Mouse (Mus musculus): ENCODE results near the gene Zbp1. TPM values are rescaled to one million over a fixed set of nuclear protein-coding genes. Genes with fewer than 3 reads are reported as not detected.
A peak's percentile ranks its signal among the peaks of the same experiment; 100 is the strongest.

Gene Zbp1
- polyA plus RNA-seq, 1 experiment from 2014 or later = 3.1 TPM

- Histone ChIP-seq H3K27me3 (ENCODE audit: control insufficient read depth, insufficient read depth, low read length) (no peaks in the 10 kb centered on the region), H3K4me1 (ENCODE audit: control insufficient read depth, insufficient read depth, low read length) (peaks cover 52% of the 10 kb centered on the region), H3K4me3 (ENCODE audit: low read length) (no peak overlapping the region), H3K36me3 (ENCODE audit: control insufficient read depth, insufficient read depth) (0 out of 2 replicates have a peak, but pooled peaks cover 2% of the 10 kb centered on the region), H3K4me2 (ENCODE audit: low read depth, low read length) (no peak overlapping the region), H3K27ac (ENCODE audit: low read length) (no peak overlapping the region), H3K9me3 (replicated peaks; ENCODE audit: control insufficient read depth, low read length) (no peaks in the 10 kb centered on the region), H3K9ac (ENCODE audit: low read length) (peak overlapping the region; percentile 46)
- no peak for ATAC-seq (replicated peaks; ENCODE audit: extremely low read depth, insufficient read depth, low FRiP score)
- WGBS = 30% methylated on average over 14 of the region's 14 CpGs
Measured at GRCm38 (mm10) chr2:173238522-173238921, 19.8 kb upstream of the Zbp1 start.

- H3K4me3 ChIP-seq (ENCODE audit: low read length) = no peak overlapping the region
- H3K9ac ChIP-seq (ENCODE audit: low read length) = peak overlapping the region; percentile 46; the same call in 1 of the 2 replicates
- ATAC-seq (replicated peaks; ENCODE audit: extremely low read depth, insufficient read depth, low FRiP score) = peak; percentile 32; the same call in 1 of the 2 replicates
- H3K4me2 ChIP-seq (ENCODE audit: low read depth, low read length) = peak overlapping the region; percentile 23; the same call in 1 of the 2 replicates
- 40% methylated on average over 8 of the region's 8 CpGs for WGBS
- peaks cover 44% of the 10 kb centered on the region for H3K4me1 ChIP-seq (ENCODE audit: control insufficient read depth, insufficient read depth, low read length)
- peak overlapping the region; percentile 74 for H3K27ac ChIP-seq (ENCODE audit: low read length)
- no peaks in the 10 kb centered on the region for H3K27me3 ChIP-seq (ENCODE audit: control insufficient read depth, insufficient read depth, low read length)
- H3K9me3 ChIP-seq (replicated peaks; ENCODE audit: control insufficient read depth, low read length) = no peaks in the 10 kb centered on the region
- peaks cover 17% of the 10 kb centered on the region for H3K36me3 ChIP-seq (ENCODE audit: control insufficient read depth, insufficient read depth)
Measured at GRCm38 (mm10) chr2:173235435-173236332, 17.0 kb upstream of the Zbp1 start.

GRCm38 (mm10) chr2:173232766-173233099, 14.0 kb upstream of the Zbp1 start:
- Histone ChIP-seq H3K27ac (ENCODE audit: low read length) (no peak overlapping the region), H3K4me1 (ENCODE audit: control insufficient read depth, insufficient read depth, low read length) (peaks cover 40% of the 10 kb centered on the region)
- ATAC-seq (replicated peaks; ENCODE audit: extremely low read depth, insufficient read depth, low FRiP score) = no peak

GRCm38 (mm10) chr2:173232065-173232765, 13.5 kb upstream of the Zbp1 start:
- H3K27ac ChIP-seq (ENCODE audit: low read length) = no peak overlapping the region
- H3K27me3 ChIP-seq (ENCODE audit: control insufficient read depth, insufficient read depth, low read length) = no peaks in the 10 kb centered on the region
- H3K9me3 ChIP-seq (replicated peaks; ENCODE audit: control insufficient read depth, low read length) = no peaks in the 10 kb centered on the region
- H3K9ac ChIP-seq (ENCODE audit: low read length) = no peak overlapping the region
- H3K4me2 ChIP-seq (ENCODE audit: low read depth, low read length) = no peak overlapping the region
- no peak overlapping the region for H3K4me3 ChIP-seq (ENCODE audit: low read length)
- H3K36me3 ChIP-seq (ENCODE audit: control insufficient read depth, insufficient read depth) = peaks cover 30% of the 10 kb centered on the region
- 82% methylated on average over 22 of the region's 22 CpGs for WGBS
- H3K4me1 ChIP-seq (ENCODE audit: control insufficient read depth, insufficient read depth, low read length) = peaks cover 35% of the 10 kb centered on the region
- no peak for ATAC-seq (replicated peaks; ENCODE audit: extremely low read depth, insufficient read depth, low FRiP score)

More at GRCm38 (mm10) chr2:173232766-173233099, 14.0 kb upstream of the Zbp1 start:
- Histone ChIP-seq H3K27me3 (ENCODE audit: control insufficient read depth, insufficient read depth, low read length) (no peaks in the 10 kb centered on the region), H3K9me3 (replicated peaks; ENCODE audit: control insufficient read depth, low read length) (no peaks in the 10 kb centered on the region), H3K9ac (ENCODE audit: low read length) (no peak overlapping the region), H3K36me3 (ENCODE audit: control insufficient read depth, insufficient read depth) (peaks cover 26% of the 10 kb centered on the region), H3K4me2 (ENCODE audit: low read depth, low read length) (no peak overlapping the region), H3K4me3 (ENCODE audit: low read length) (no peak overlapping the region)
- WGBS = 89% methylated on average over 8 of the region's 8 CpGs

- Histone ChIP-seq H3K9me3 (replicated peaks; ENCODE audit: control insufficient read depth, low read length) (no peaks in the 10 kb centered on the region), H3K4me2 (ENCODE audit: low read depth, low read length) (0 out of 2 replicates have a peak overlapping the region, but pooled peaks have one; percentile 14), H3K4me1 (ENCODE audit: control insufficient read depth, insufficient read depth, low read length) (peaks cover 10% of the 10 kb centered on the region), H3K36me3 (ENCODE audit: control insufficient read depth, insufficient read depth) (peaks cover 40% of the 10 kb centered on the region), H3K27ac (ENCODE audit: low read length) (peak overlapping the region; percentile 62), H3K9ac (ENCODE audit: low read length) (no peak overlapping the region; the same call in 1 of the 2 replicates), H3K27me3 (ENCODE audit: control insufficient read depth, insufficient read depth, low read length) (no peaks in the 10 kb centered on the region), H3K4me3 (ENCODE audit: low read length) (no peak overlapping the region)
- 8% methylated on average over 10 of the region's 10 CpGs for WGBS
- ATAC-seq (replicated peaks; ENCODE audit: extremely low read depth, insufficient read depth, low FRiP score) = peak; percentile 79
Measured at GRCm38 (mm10) chr2:173229578-173230224, 11.0 kb upstream of the Zbp1 start.

- H3K9me3 ChIP-seq (replicated peaks; ENCODE audit: control insufficient read depth, low read length) = no peaks in the 10 kb centered on the region
- no peak for ATAC-seq (replicated peaks; ENCODE audit: extremely low read depth, insufficient read depth, low FRiP score)
Measured at GRCm38 (mm10) chr2:173228567-173228966, 9.8 kb upstream of the Zbp1 start.

GRCm38 (mm10) chr2:173226792-173227191, 8.1 kb upstream of the Zbp1 start:
- WGBS = 88% methylated on average over 8 of the region's 8 CpGs
- Histone ChIP-seq H3K4me1 (ENCODE audit: control insufficient read depth, insufficient read depth, low read length) (peaks cover 6% of the 10 kb centered on the region; the same call in 1 of the 2 replicates), H3K4me3 (ENCODE audit: low read length) (no peak overlapping the region), H3K4me2 (ENCODE audit: low read depth, low read length) (no peak overlapping the region), H3K9ac (ENCODE audit: low read length) (no peak overlapping the region), H3K9me3 (replicated peaks; ENCODE audit: control insufficient read depth, low read length) (no peaks in the 10 kb centered on the region), H3K36me3 (ENCODE audit: control insufficient read depth, insufficient read depth) (peaks cover 29% of the 10 kb centered on the region), H3K27me3 (ENCODE audit: control insufficient read depth, insufficient read depth, low read length) (no peaks in the 10 kb centered on the region), H3K27ac (ENCODE audit: low read length) (no peak overlapping the region)
- no peak for ATAC-seq (replicated peaks; ENCODE audit: extremely low read depth, insufficient read depth, low FRiP score)

More at GRCm38 (mm10) chr2:173228567-173228966, 9.8 kb upstream of the Zbp1 start:
- WGBS = 90% methylated on average over 8 of the region's 8 CpGs
- Histone ChIP-seq H3K4me3 (ENCODE audit: low read length) (no peak overlapping the region), H3K9ac (ENCODE audit: low read length) (no peak overlapping the region), H3K27me3 (ENCODE audit: control insufficient read depth, insufficient read depth, low read length) (no peaks in the 10 kb centered on the region), H3K36me3 (ENCODE audit: control insufficient read depth, insufficient read depth) (peaks cover 40% of the 10 kb centered on the region), H3K4me1 (ENCODE audit: control insufficient read depth, insufficient read depth, low read length) (peaks cover 6% of the 10 kb centered on the region; the same call in 1 of the 2 replicates), H3K27ac (ENCODE audit: low read length) (no peak overlapping the region), H3K4me2 (ENCODE audit: low read depth, low read length) (no peak overlapping the region)

GRCm38 (mm10) chr2:173225906-173226305, 7.2 kb upstream of the Zbp1 start:
- peaks cover 6% of the 10 kb centered on the region; the same call in 1 of the 2 replicates for H3K4me1 ChIP-seq (ENCODE audit: control insufficient read depth, insufficient read depth, low read length)

More at GRCm38 (mm10) chr2:173225906-173226305, 7.2 kb upstream of the Zbp1 start:
- Histone ChIP-seq H3K27me3 (ENCODE audit: control insufficient read depth, insufficient read depth, low read length) (no peaks in the 10 kb centered on the region), H3K27ac (ENCODE audit: low read length) (no peak overlapping the region), H3K9ac (ENCODE audit: low read length) (no peak overlapping the region), H3K36me3 (ENCODE audit: control insufficient read depth, insufficient read depth) (peaks cover 25% of the 10 kb centered on the region), H3K4me3 (ENCODE audit: low read length) (no peak overlapping the region), H3K9me3 (replicated peaks; ENCODE audit: control insufficient read depth, low read length) (no peaks in the 10 kb centered on the region), H3K4me2 (ENCODE audit: low read depth, low read length) (no peak overlapping the region)
- WGBS = 78% methylated on average over 7 of the region's 7 CpGs
- no peak for ATAC-seq (replicated peaks; ENCODE audit: extremely low read depth, insufficient read depth, low FRiP score)
